Mouse (Mus musculus): ENCODE data around the gene Pirb.

Gene Pirb

GRCm38 (mm10) chr7:3692382-3692986 is 27.7 kb downstream of the Pirb start, which contains the start of gene Tsen34:
TSS of gene Tsen34 (plus strand) at chr7:3692863.
- no peak for DNase-seq

GRCm38 (mm10) chr7:3691919-3692318 is 28.3 kb downstream of the Pirb start:
- no peak for DNase-seq

- no peak for DNase-seq
Observed at GRCm38 (mm10) chr7:3685400-3686187, 34.6 kb downstream of the Pirb start.

- no peak for DNase-seq
Observed at GRCm38 (mm10) chr7:3684698-3685097, 35.5 kb downstream of the Pirb start.

- DNase-seq: no peak
Observed at GRCm38 (mm10) chr7:3683908-3684550, 36.2 kb downstream of the Pirb start.

GRCm38 (mm10) chr7:3677342-3677741 is 42.8 kb downstream of the Pirb start, which contains the start of gene Tmc4:
TSS of gene Tmc4 (minus strand) at chr7:3677553.
- peak; percentile 58 to 86 for DNase-seq

GRCm38 (mm10) chr7:3676371-3676770 is 43.8 kb downstream of the Pirb start:
- DNase-seq: no peak

GRCm38 (mm10) chr7:3675228-3675548 is 45.0 kb downstream of the Pirb start:
- no peak for DNase-seq

GRCm38 (mm10) chr7:3674507-3675227 is 45.5 kb downstream of the Pirb start:
- peak; percentile 86 to 93 for DNase-seq

GRCm38 (mm10) chr7:3666921-3667391 is 53.2 kb downstream of the Pirb start:
- DNase-seq: no peak

- DNase-seq: peak; percentile 99
Observed at GRCm38 (mm10) chr7:3665215-3666114, 54.7 kb downstream of the Pirb start, which contains the start of gene Leng1. TSS of gene Leng1 (minus strand) at chr7:3665840.

- DNase-seq: peak; percentile 57 to 83
Observed at GRCm38 (mm10) chr7:3664524-3665214, 55.5 kb downstream of the Pirb start.

Measured in kidney, postnatal 25 days (tissue).